Mouse (Mus musculus) heart, postnatal 25 days (tissue): Measurements from ENCODE around the gene Trim60. TPM values are rescaled to one million over a fixed set of nuclear protein-coding genes. Genes with fewer than 3 reads are reported as not detected.

Source experiments
- DNase-seq: peaks from one replicate; pipeline ENCODE4 v3.0.0; 2022; ENCODE audit warnings: low spot score
- intact Hi-C: fragments of 180-260 bp; cut with DNase I; formaldehyde crosslinking; loops from one replicate; pipeline ENCODE4 v1.15.1; 2025
- total RNA-seq, 2 experiments: library from RNA; stranded (reverse); gene quantifications; 2 replicates each; pipeline ENCODE4 v1.2.3; 2021

The Trim60 gene
- not detected for total RNA-seq

DNA sequence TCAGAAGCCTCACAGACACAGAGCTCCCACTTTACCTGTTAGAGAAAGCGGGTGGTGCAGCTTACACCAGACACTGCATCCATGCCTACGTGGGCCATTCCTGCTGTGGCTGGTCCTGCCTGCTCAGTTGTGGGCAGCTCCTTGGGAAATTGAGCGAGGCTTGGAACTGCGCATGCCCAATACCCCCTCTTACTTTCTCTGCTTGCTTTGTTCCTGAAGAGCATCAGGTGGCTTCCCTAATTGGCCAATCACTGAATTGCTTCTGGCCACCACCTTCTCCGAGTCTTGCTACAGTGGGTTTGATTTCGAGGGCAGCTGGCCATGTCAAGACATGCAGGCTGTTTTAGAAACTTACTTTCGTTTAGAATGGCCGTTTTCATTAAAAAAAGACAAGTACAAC, at the start of gene Trim60, which contains the start of gene Trim61:
Gene Trim60 (minus strand): TSS at position 162 of the 400 bp plus-strand sequence.
Gene Trim61 (minus strand): TSS at position 101 of the 400 bp plus-strand sequence.
- DNase-seq = no peak
- intact Hi-C loops = no loop called here

DNA sequence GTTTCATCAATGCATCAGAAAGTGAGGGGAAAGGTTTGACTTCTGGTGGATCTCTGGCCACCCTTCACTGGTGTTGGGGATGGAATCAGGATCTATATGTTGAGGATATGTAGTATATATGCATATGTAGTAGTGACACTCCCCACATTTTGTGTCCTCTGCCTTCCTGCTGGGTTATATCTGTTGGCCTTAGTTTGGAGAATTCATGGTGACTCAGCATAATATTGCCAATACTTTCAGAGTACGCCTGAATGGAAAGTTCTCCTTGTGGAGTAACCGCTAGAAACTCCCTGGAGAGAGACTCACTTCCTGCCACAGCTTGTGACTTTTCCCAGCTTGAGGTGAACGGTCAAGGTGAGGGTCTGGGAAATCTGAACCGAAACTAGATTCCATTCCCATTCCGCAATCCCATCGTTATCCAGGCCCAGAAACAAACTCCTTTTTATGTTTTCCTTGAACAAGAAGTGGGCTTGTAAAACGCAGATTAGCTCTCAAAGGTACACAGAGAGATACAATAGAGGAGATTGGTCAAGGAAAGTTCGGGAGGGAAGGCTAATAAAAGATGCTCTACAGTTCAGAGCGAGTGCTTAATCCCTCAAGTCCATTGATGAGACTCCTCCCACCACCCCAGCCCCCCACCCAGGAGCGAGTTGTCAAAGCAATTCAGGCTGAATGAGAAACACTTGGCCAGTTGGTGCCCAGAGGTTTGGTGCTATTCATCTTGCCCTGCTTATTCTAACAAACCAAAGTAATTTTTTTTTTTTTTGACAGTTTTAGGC, 49.5 kb upstream of the Trim60 start:
- DNase-seq = no peak
- intact Hi-C loops = no loop called here

- intact Hi-C loops = no loop called here
- no peak for DNase-seq
Observed at GRCm38 (mm10) chr8:65067031-65067430, 48.6 kb upstream of the Trim60 start.

DNA sequence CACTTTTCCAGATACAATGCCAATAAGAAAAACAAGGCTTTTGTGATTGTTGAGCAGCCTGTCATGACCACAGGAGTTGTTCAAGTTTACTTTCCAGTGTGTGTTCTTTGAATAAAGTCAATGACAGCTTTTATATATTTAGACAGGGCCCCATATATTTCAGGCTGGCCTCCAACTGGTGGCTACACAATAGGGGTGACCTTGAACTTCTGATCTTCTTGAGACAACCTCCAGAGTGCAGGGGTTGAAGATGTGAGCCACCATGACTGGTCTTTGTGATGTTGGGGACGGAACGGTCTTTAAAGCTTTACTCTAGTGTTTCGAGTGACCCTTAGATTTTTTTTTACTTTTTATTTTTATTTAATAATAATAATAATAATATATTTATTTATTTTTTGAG, 47.2 kb upstream of the Trim60 start:
- DNase-seq = no peak
- intact Hi-C loops = no loop called here

- intact Hi-C loops = no loop called here
- no peak for DNase-seq
Observed at GRCm38 (mm10) chr8:65064071-65064470, 45.7 kb upstream of the Trim60 start.

GRCm38 (mm10) chr8:65062195-65062594, 43.8 kb upstream of the Trim60 start:
- no peak for DNase-seq
- intact Hi-C loops = no loop called here

- no peak for DNase-seq
- intact Hi-C loops = no loop called here
Observed at GRCm38 (mm10) chr8:65056722-65057121, 38.3 kb upstream of the Trim60 start.

GRCm38 (mm10) chr8:65053968-65054367, 35.6 kb upstream of the Trim60 start:
- no peak for DNase-seq
- intact Hi-C loops = no loop called here

DNA sequence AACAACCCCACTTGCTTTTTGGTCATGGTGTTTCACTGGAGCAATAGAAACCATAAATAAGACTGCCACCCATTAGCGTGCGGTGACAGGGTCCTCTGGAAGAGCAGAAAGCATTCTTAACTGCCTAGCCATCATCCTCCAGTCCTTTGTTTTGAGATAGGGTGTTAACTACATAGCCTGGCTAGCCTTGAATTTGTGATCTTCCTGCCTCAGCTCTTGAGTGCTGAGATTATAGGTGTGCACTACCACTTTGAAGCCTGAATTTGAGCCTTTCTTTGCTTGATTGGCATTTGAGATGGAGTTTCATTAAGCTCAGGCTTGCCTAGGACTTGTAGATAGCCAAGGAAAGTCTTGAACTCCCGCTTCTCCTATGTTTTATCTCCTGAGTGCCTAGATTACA, 35.2 kb upstream of the Trim60 start:
- no peak for DNase-seq
- intact Hi-C loops = no loop called here

GRCm38 (mm10) chr8:65047801-65048200, 29.4 kb upstream of the Trim60 start:
- no peak for DNase-seq
- intact Hi-C loops = no loop called here

- DNase-seq = no peak
- intact Hi-C loops = no loop called here
Observed at GRCm38 (mm10) chr8:65047193-65047592, 28.8 kb upstream of the Trim60 start.

DNA sequence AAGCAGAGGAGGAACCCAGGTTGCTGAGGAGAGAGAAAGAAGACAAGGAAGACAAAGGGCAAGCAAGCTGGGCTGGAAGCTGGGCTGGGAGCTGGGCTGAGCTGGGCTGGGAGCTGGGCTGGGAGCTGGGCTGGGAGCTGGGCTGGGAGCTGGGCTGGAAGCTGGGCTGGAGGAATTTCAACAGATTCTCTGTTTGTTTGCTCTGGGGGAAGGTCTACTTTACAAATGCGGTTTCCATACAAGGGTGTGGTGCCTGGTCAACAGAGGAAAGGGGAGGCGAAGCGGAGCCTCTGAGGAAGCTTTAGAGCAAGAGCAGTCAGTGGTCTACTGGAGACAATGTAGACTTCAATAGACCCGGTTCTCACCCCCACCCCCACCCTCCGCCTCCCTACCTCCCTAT, 28.2 kb upstream of the Trim60 start:
- intact Hi-C loops = no loop called here

DNA sequence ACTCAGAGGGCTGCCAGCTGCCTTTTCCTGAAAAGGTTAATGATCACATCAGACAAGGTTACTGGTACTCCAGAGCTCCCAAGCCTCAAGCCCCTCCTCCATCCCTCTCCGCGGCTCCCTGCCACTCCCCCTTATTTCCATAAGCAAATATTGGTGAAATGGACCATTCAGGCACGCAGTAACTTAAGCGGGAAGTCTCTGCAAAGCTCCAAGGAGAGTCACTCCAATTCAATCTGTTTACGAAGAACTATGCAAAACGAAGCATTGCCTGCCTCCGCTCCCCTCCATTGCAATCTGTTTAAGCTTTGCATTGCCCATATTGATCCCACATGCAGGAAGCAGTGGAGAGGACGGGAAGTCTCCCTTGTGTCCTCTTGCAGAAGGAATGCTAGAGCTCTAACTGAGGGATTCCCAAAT, 18.7 kb upstream of the Trim60 start, which contains the start of gene Apela:
Gene Apela (minus strand): TSS at position 220 of the 417 bp plus-strand sequence.
- intact Hi-C loops = no loop called here
- no peak for DNase-seq

More for the DNA sequence above, 28.2 kb upstream of the Trim60 start:
- no peak for DNase-seq

- no peak for DNase-seq
- intact Hi-C loops = no loop called here
Observed at GRCm38 (mm10) chr8:65034136-65034535, 15.8 kb upstream of the Trim60 start.

- intact Hi-C loops = no loop called here
- DNase-seq = no peak
Observed at GRCm38 (mm10) chr8:65033056-65033455, 14.7 kb upstream of the Trim60 start.

- intact Hi-C loops = no loop called here
Observed at GRCm38 (mm10) chr8:65032107-65032506, 13.7 kb upstream of the Trim60 start.

GRCm38 (mm10) chr8:65030735-65031485, 12.5 kb upstream of the Trim60 start:
- intact Hi-C loops = no loop called here
- no peak for DNase-seq

More at GRCm38 (mm10) chr8:65032107-65032506, 13.7 kb upstream of the Trim60 start:
- no peak for DNase-seq

- intact Hi-C loops = no loop called here
Observed at GRCm38 (mm10) chr8:65029776-65030175, 11.4 kb upstream of the Trim60 start.

GRCm38 (mm10) chr8:65028959-65029686, 10.7 kb upstream of the Trim60 start:
- intact Hi-C loops = no loop called here
- DNase-seq = no peak

More at GRCm38 (mm10) chr8:65029776-65030175, 11.4 kb upstream of the Trim60 start:
- DNase-seq = no peak

GRCm38 (mm10) chr8:65022485-65022884, 4.1 kb upstream of the Trim60 start:
- intact Hi-C loops = loop anchor here (1.0 kb wide), 1 partner anchor 88 kb away; no protein-coding TSS in a partner anchor
- DNase-seq = no peak
